Mouse (Mus musculus) liver, embryonic 16.5 days (tissue): Measurements from ENCODE around the gene Gpr176. TPM values are rescaled to one million over a fixed set of nuclear protein-coding genes. Genes with fewer than 3 reads are reported as not detected.

Experiments used
- ATAC-seq: fragments of 200-750 bp; cut with Nextera tagmentation; 2 replicates; pipeline ENCODE4 v1.8.0; 2017; ENCODE audit warnings: low read depth, mild to moderate bottlenecking, moderate number of reproducible peaks, moderate library complexity
- H3K27ac ChIP-seq: fragments of 300-500 bp; sonication (generic); 2 replicates; pipeline ENCODE4 v1.5.1; 2014; ENCODE audit warnings: mild to moderate bottlenecking, low read length
- H3K27me3 ChIP-seq: fragments of 300-500 bp; sonication (generic); 2 replicates; pipeline ENCODE4 v1.6.1; 2014; ENCODE audit warnings: low read depth, low read length, mixed read lengths; ENCODE audit not compliant: control insufficient read depth, insufficient read depth
- H3K36me3 ChIP-seq: fragments of 300-500 bp; sonication (generic); 2 replicates; pipeline ENCODE4 v1.6.1; 2014; ENCODE audit warnings: mild to moderate bottlenecking; ENCODE audit not compliant: control insufficient read depth, insufficient read depth
- H3K4me1 ChIP-seq: fragments of 300-500 bp; sonication (generic); 2 replicates; pipeline ENCODE4 v1.6.1; 2014; ENCODE audit warnings: low read depth, low read length, mixed read lengths; ENCODE audit not compliant: control insufficient read depth
- H3K4me2 ChIP-seq: fragments of 300-500 bp; sonication (generic); 2 replicates; pipeline ENCODE4 v1.6.1; 2014; ENCODE audit warnings: low read depth, low read length, mixed read lengths
- H3K4me3 ChIP-seq: fragments of 300-500 bp; sonication (generic); 2 replicates; pipeline ENCODE4 v1.5.1; 2014; ENCODE audit warnings: low read depth, mild to moderate bottlenecking, low read length
- H3K9ac ChIP-seq: fragments of 300-500 bp; sonication (generic); 2 replicates; pipeline ENCODE4 v1.6.1; 2014; ENCODE audit warnings: low read depth, low read length
- H3K9me3 ChIP-seq: fragments of 300-500 bp; sonication (generic); replicated peaks from 2 replicates; pipeline ENCODE4 v1.6.1; 2016; ENCODE audit warnings: low read length; ENCODE audit not compliant: control insufficient read depth
- WGBS: fragments of 180-500 bp; shearing (Covaris S2); extraction: QIAGEN DNeasy Blood & Tissue Kit; methylation state at CpG from one replicate; pipeline ENCODE4 v1.1.7; 2014; ENCODE audit not compliant: insufficient replicate concordance; 5-methylcytosine and 5-hydroxymethylcytosine counted together
- polyA plus RNA-seq: library from polyadenylated mRNA; unstranded; fragments of >200 nt; fragmentation: Nextera tagmentation; extraction: Ambion mirVana; gene quantifications from 2 replicates; pipeline ENCODE4 v1.2.1, GENCODE M21; 2015

Gpr176 gene
- polyA plus RNA-seq, 1 experiment from 2014 or later = 0.09 TPM

GRCm38 (mm10) chr2:118316939-118317338 is 56.3 kb downstream of the Gpr176 start:
- Histone ChIP-seq H3K9ac (no peak overlapping the region), H3K4me2 (no peak overlapping the region), H3K4me1 (no peaks in the 10 kb centered on the region), H3K36me3 (no peaks in the 10 kb centered on the region), H3K27ac (no peak overlapping the region), H3K4me3 (no peak overlapping the region), H3K27me3 (no peaks in the 10 kb centered on the region), H3K9me3 (no peaks in the 10 kb centered on the region)
- WGBS = 51% methylated on average over 2 of the region's 2 CpGs
- ATAC-seq = no peak

GRCm38 (mm10) chr2:118315656-118316402 is 57.4 kb downstream of the Gpr176 start:
- no peak overlapping the region for H3K4me3 ChIP-seq
- no peaks in the 10 kb centered on the region for H3K9me3 ChIP-seq
- H3K27ac ChIP-seq = no peak overlapping the region
- no peaks in the 10 kb centered on the region for H3K27me3 ChIP-seq
- ATAC-seq = no peak
- no peaks in the 10 kb centered on the region for H3K36me3 ChIP-seq
- WGBS = 68% methylated on average over 12 of the region's 12 CpGs
- no peak overlapping the region for H3K9ac ChIP-seq
- no peaks in the 10 kb centered on the region for H3K4me1 ChIP-seq
- no peak overlapping the region for H3K4me2 ChIP-seq

GRCm38 (mm10) chr2:118307561-118307960 is 65.7 kb downstream of the Gpr176 start:
- Histone ChIP-seq H3K27me3 (no peaks in the 10 kb centered on the region), H3K36me3 (no peaks in the 10 kb centered on the region), H3K27ac (peak overlapping the region; percentile 29; the same call in 1 of the 2 replicates), H3K9ac (no peak overlapping the region), H3K9me3 (no peaks in the 10 kb centered on the region), H3K4me3 (no peak overlapping the region), H3K4me2 (no peak overlapping the region), H3K4me1 (no peaks in the 10 kb centered on the region; the same call in 1 of the 2 replicates)
- peak; percentile 76 for ATAC-seq
- 21% methylated on average over 8 of the region's 8 CpGs for WGBS

- 43% methylated on average over 2 of the region's 2 CpGs for WGBS
- ATAC-seq = no peak
- Histone ChIP-seq H3K36me3 (no peaks in the 10 kb centered on the region), H3K4me3 (no peak overlapping the region), H3K27ac (peak overlapping the region; percentile 29), H3K4me2 (0 out of 2 replicates have a peak overlapping the region, but pooled peaks have one; percentile 0), H3K27me3 (no peaks in the 10 kb centered on the region), H3K4me1 (no peaks in the 10 kb centered on the region; the same call in 1 of the 2 replicates), H3K9me3 (no peaks in the 10 kb centered on the region), H3K9ac (no peak overlapping the region)
Measured at GRCm38 (mm10) chr2:118306966-118307365, 66.3 kb downstream of the Gpr176 start.

GRCm38 (mm10) chr2:118306522-118306895 is 66.7 kb downstream of the Gpr176 start:
- Histone ChIP-seq H3K9ac (no peak overlapping the region), H3K27ac (peak overlapping the region; percentile 29), H3K27me3 (no peaks in the 10 kb centered on the region), H3K4me3 (no peak overlapping the region), H3K4me2 (0 out of 2 replicates have a peak overlapping the region, but pooled peaks have one; percentile 0), H3K4me1 (no peaks in the 10 kb centered on the region; the same call in 1 of the 2 replicates), H3K9me3 (no peaks in the 10 kb centered on the region), H3K36me3 (no peaks in the 10 kb centered on the region)
- WGBS = 7% methylated on average over 3 of the region's 3 CpGs
- ATAC-seq = 0 out of 2 replicates have a peak, but pooled peaks have one; percentile 30

GRCm38 (mm10) chr2:118305827-118306521 is 67.2 kb downstream of the Gpr176 start:
- H3K27me3 ChIP-seq = no peaks in the 10 kb centered on the region
- H3K9ac ChIP-seq = no peak overlapping the region
- ATAC-seq = peak; percentile 68
- H3K4me3 ChIP-seq = no peak overlapping the region
- H3K4me2 ChIP-seq = no peak overlapping the region
- H3K36me3 ChIP-seq = no peaks in the 10 kb centered on the region
- WGBS = 40% methylated on average over 7 of the region's 7 CpGs
- H3K9me3 ChIP-seq = no peaks in the 10 kb centered on the region
- H3K4me1 ChIP-seq = no peaks in the 10 kb centered on the region; the same call in 1 of the 2 replicates
- H3K27ac ChIP-seq = peak overlapping the region; percentile 29; the same call in 1 of the 2 replicates

- ATAC-seq = no peak
- Histone ChIP-seq H3K4me2 (no peak overlapping the region), H3K9ac (no peak overlapping the region), H3K4me3 (no peak overlapping the region), H3K36me3 (no peaks in the 10 kb centered on the region), H3K27ac (no peak overlapping the region), H3K4me1 (no peaks in the 10 kb centered on the region; the same call in 1 of the 2 replicates), H3K9me3 (no peaks in the 10 kb centered on the region), H3K27me3 (no peaks in the 10 kb centered on the region)
- 58% methylated on average over 4 of the region's 4 CpGs for WGBS
Measured at GRCm38 (mm10) chr2:118303456-118303855, 69.8 kb downstream of the Gpr176 start.

GRCm38 (mm10) chr2:118301656-118302055 is 71.6 kb downstream of the Gpr176 start:
- Histone ChIP-seq H3K4me1 (no peaks in the 10 kb centered on the region), H3K27me3 (no peaks in the 10 kb centered on the region), H3K4me3 (no peak overlapping the region), H3K36me3 (no peaks in the 10 kb centered on the region), H3K27ac (no peak overlapping the region), H3K9me3 (no peaks in the 10 kb centered on the region), H3K4me2 (no peak overlapping the region), H3K9ac (no peak overlapping the region)
- whole genome bisulfite sequencing = 60% methylated on average over 2 of the region's 2 CpGs
- ATAC-seq = no peak

GRCm38 (mm10) chr2:118301041-118301545 is 72.1 kb downstream of the Gpr176 start:
- 65% methylated on average over 8 of the region's 8 CpGs for WGBS
- ATAC-seq = no peak

More at GRCm38 (mm10) chr2:118301041-118301545, 72.1 kb downstream of the Gpr176 start:
- H3K36me3 ChIP-seq = no peaks in the 10 kb centered on the region
- H3K4me1 ChIP-seq = no peaks in the 10 kb centered on the region
- H3K9me3 ChIP-seq = no peaks in the 10 kb centered on the region
- H3K4me3 ChIP-seq = no peak overlapping the region
- H3K4me2 ChIP-seq = no peak overlapping the region
- H3K27me3 ChIP-seq = no peaks in the 10 kb centered on the region
- H3K27ac ChIP-seq = no peak overlapping the region
- H3K9ac ChIP-seq = no peak overlapping the region
